Mouse (Mus musculus) neural tube, postnatal 0 days (tissue): ENCODE results near the gene Gpx4. TPM values are rescaled to one million over a fixed set of nuclear protein-coding genes. Genes with fewer than 3 reads are reported as not detected.

Experiments used
- polyA plus RNA-seq: library from polyadenylated mRNA; unstranded; fragments of >200 nt; fragmentation: Nextera tagmentation; extraction: Ambion mirVana; gene quantifications from 2 replicates; pipeline ENCODE4 v1.2.1, GENCODE M21; 2015

Gpx4 gene
- 738 and 765 TPM in 2 replicates for polyA plus RNA-seq

DNA sequence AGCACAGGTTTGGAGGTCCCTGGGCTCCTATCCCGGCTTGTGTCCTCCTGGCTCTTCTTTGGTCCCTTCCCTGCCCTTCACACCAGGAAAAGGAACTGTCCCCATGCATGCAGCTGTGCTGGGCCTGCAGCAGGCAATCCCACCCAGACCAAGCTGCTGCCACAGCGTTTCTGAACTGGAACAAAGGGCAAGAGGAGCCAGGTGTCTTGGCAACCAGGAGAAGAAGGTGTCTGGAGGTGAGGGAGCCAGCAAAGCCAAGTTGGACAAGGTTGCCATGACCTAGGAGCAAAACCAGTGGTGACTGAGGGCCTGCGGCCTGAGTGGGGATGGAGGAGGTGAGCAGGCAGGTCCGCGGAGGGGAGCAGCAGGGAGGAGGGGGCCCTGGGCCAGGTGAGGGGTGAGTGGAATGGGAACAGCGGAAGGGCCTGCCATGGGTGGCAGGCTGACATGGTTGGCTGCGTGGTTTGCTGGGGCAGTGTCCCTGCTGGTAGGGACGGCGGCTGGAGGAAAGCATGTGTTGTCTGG lies at the start of gene Gpx4:
TSS of gene Gpx4 (plus strand) at position 126 of the 525 bp plus-strand sequence.

DNA sequence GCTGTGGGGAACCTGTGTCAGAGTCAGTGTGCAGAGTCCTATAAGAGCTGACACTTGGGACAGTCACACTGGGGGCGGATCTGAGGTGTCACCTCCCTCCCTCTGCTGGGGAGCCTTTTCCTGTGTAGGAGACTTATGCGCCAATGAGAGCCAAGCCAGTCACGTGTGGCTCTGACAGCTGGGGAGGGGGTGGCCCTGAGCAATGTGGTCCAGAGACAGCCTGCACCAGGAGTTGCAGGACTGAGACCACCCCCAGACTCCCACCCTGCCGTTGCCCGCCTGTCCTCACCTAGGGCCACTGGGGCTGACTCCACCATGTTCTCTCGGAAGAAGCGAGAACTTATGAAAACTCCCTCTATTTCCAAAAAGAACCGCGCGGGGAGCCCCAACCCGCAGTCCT lies 30.5 kb upstream of the Gpx4 start, which contains the start of gene Arhgap45:
TSS of gene Arhgap45 (plus strand) at position 143 of the 400 bp plus-strand sequence.

DNA sequence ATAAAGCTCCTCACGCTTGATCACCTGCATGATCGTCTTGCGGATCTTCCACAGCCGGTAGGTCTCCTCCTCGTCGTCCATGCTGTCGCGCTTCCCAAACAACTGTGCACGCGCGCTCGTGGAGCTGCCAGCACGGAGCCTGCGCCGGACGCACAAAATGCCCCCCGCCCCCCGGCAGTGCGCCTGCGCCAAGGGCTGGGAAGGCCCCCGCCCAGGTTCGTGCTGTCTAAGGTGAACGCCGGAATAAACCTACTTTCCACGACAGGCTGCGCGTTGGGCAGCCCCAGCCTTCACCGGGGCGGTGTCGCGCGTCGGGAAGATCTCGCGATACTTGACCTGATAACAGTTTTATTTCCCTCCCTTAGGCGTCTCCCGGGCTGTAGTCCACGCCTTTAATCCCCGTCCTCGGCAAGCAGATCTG lies 7.4 kb upstream of the Gpx4 start, which contains the start of gene Polr2e:
TSS of gene Polr2e (minus strand) at position 237 of the 421 bp plus-strand sequence.

DNA sequence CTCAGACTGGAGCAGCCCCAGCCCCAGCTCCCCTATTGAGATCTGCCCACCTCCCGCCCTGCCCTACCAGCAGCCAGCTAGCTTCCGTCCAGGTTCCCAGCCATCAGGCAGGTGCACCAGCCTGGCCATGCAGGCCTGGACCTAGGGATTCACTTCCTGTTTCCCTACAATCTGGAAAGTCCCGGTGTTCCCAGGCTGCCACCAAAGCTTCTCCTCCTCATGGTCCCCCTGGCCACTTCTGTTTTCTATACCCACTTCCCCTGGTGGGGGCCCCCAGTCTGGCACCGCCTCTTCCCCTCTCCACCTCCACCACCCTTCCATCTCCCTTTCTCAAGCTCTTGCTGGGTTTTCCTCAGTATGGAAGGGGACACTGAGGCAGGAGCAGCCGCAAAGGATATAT lies 58.5 kb downstream of the Gpx4 start, which contains the start of gene Sbno2:
TSS of gene Sbno2 (minus strand) at position 112 of the 400 bp plus-strand sequence.

Other genes with a start within 250 kb of the Gpx4 start
- 0.36 and 0.45 TPM in 2 replicates for gene Misp, start 226.2 kb upstream of the Gpx4 start, polyA plus RNA-seq
- 41.0 and 46.2 TPM in 2 replicates for gene Ptbp1, start 192.7 kb upstream of the Gpx4 start, polyA plus RNA-seq
- gene Prtn3, start 172.7 kb upstream of the Gpx4 start, polyA plus RNA-seq, result 10.9 and 11.4 TPM in 2 replicates
- gene Plppr3, start 172.5 kb upstream of the Gpx4 start, polyA plus RNA-seq, result 253 and 298 TPM in 2 replicates
- gene Elane, start 160.9 kb upstream of the Gpx4 start, polyA plus RNA-seq, result not detected in 2 replicates
- 0.37 TPM in 1 of 2 replicates, not detected in the other for gene Cfd, start 156.3 kb upstream of the Gpx4 start, polyA plus RNA-seq
- 38.0 and 41.7 TPM in 2 replicates for gene Med16, start 138.2 kb upstream of the Gpx4 start, polyA plus RNA-seq
- gene Gm26602, start 136.3 kb upstream of the Gpx4 start, polyA plus RNA-seq, result 32.0 TPM in 1 of 2 replicates, not detected in the other
- 3.6 and 3.7 TPM in 2 replicates for gene Kiss1r, start 130.2 kb upstream of the Gpx4 start, polyA plus RNA-seq
- gene R3hdm4, start 126.0 kb upstream of the Gpx4 start, polyA plus RNA-seq, result 268 and 306 TPM in 2 replicates
- 1.7 and 3.0 TPM in 2 replicates for gene Arid3a, start 120.1 kb upstream of the Gpx4 start, polyA plus RNA-seq
- gene Wdr18, start 87.0 kb upstream of the Gpx4 start, polyA plus RNA-seq, result 108 and 110 TPM in 2 replicates
- gene Grin3b, start 76.5 kb upstream of the Gpx4 start, polyA plus RNA-seq, result 0.24 and 0.35 TPM in 2 replicates
- 33.5 and 35.6 TPM in 2 replicates for gene Tmem259, start 62.8 kb upstream of the Gpx4 start, polyA plus RNA-seq
- gene Cnn2, start 58.6 kb upstream of the Gpx4 start, polyA plus RNA-seq, result 19.9 and 20.5 TPM in 2 replicates
- 2.6 TPM in 2 replicates for gene Abca7, start 50.7 kb upstream of the Gpx4 start, polyA plus RNA-seq
- 1.9 TPM in 2 replicates for gene Arhgap45, start 30.5 kb upstream of the Gpx4 start, polyA plus RNA-seq
- gene Polr2e, start 7.4 kb upstream of the Gpx4 start, polyA plus RNA-seq, result 138 and 143 TPM in 2 replicates
- 8.5 and 9.0 TPM in 2 replicates for gene Sbno2, start 58.4 kb downstream of the Gpx4 start, polyA plus RNA-seq
- 14.6 and 18.3 TPM in 2 replicates for gene Stk11, start 68.6 kb downstream of the Gpx4 start, polyA plus RNA-seq
- 803 and 819 TPM in 2 replicates for gene Atp5d, start 91.5 kb downstream of the Gpx4 start, polyA plus RNA-seq
- gene Cbarp, start 93.7 kb downstream of the Gpx4 start, polyA plus RNA-seq, result 110 and 138 TPM in 2 replicates
- gene Midn, start 101.1 kb downstream of the Gpx4 start, polyA plus RNA-seq, result 16.4 and 21.8 TPM in 2 replicates
- 566 and 579 TPM in 2 replicates for gene Cirbp, start 118.8 kb downstream of the Gpx4 start, polyA plus RNA-seq
- 6.4 and 8.1 TPM in 2 replicates for gene 1600002K03Rik, start 125.8 kb downstream of the Gpx4 start, polyA plus RNA-seq
- gene Efna2, start 132.3 kb downstream of the Gpx4 start, polyA plus RNA-seq, result 28.7 and 30.4 TPM in 2 replicates
- 37.7 and 42.6 TPM in 2 replicates for gene Mum1, start 179.3 kb downstream of the Gpx4 start, polyA plus RNA-seq
- gene Ndufs7, start 202.0 kb downstream of the Gpx4 start, polyA plus RNA-seq, result 488 and 508 TPM in 2 replicates
- 28.8 and 33.0 TPM in 2 replicates for gene Gamt, start 213.8 kb downstream of the Gpx4 start, polyA plus RNA-seq
- 32.5 and 35.2 TPM in 2 replicates for gene Dazap1, start 214.3 kb downstream of the Gpx4 start, polyA plus RNA-seq
- gene Rps15, start 245.3 kb downstream of the Gpx4 start, polyA plus RNA-seq, result 656 and 679 TPM in 2 replicates
- 70.9 and 88.2 TPM in 2 replicates for gene Apc2, start 248.8 kb downstream of the Gpx4 start, polyA plus RNA-seq